Mouse (Mus musculus): ENCODE results near the gene Prkca. TPM values are rescaled to one million over a fixed set of nuclear protein-coding genes. Genes with fewer than 3 reads are reported as not detected.

Prkca gene
- polyA plus RNA-seq, 1 experiment = 16.8 TPM

GRCm38 (mm10) chr11:108158046-108158445, 185.7 kb downstream of the Prkca start:
- H3K27me3 ChIP-seq (ENCODE audit: control insufficient read depth, insufficient read depth, low read length) = no peaks in the 10 kb centered on the region
- H3K4me3 ChIP-seq (replicated peaks; ENCODE audit: insufficient read depth, low read depth, low read length) = no peak overlapping the region
- TF ChIP-seq CTCF (IDR thresholded peaks at IDR 0.05; ENCODE audit: borderline replicate concordance, insufficient read depth, low read depth, low read length) = no peak
- no peak for TF ChIP-seq POLR2A (IDR thresholded peaks at IDR 0.05; ENCODE audit: borderline replicate concordance, insufficient read depth, low read length)
- 96% methylated on average over 3 of the region's 3 CpGs for WGBS
- no peak for DNase-seq
- H3K4me1 ChIP-seq (ENCODE audit: control insufficient read depth, insufficient read depth, low read length) = no peaks in the 10 kb centered on the region
- H3K27ac ChIP-seq (ENCODE audit: insufficient read depth, low read length) = no peak overlapping the region

GRCm38 (mm10) chr11:108157074-108157473, 186.7 kb downstream of the Prkca start:
- WGBS = 94% methylated on average over 5 of the region's 5 CpGs
- DNase-seq = no peak
- Histone ChIP-seq H3K27ac (ENCODE audit: insufficient read depth, low read length) (no peak overlapping the region), H3K4me3 (replicated peaks; ENCODE audit: insufficient read depth, low read depth, low read length) (no peak overlapping the region), H3K27me3 (ENCODE audit: control insufficient read depth, insufficient read depth, low read length) (no peaks in the 10 kb centered on the region), H3K4me1 (ENCODE audit: control insufficient read depth, insufficient read depth, low read length) (no peaks in the 10 kb centered on the region)
- TF ChIP-seq CTCF (IDR thresholded peaks at IDR 0.05; ENCODE audit: borderline replicate concordance, insufficient read depth, low read depth, low read length) (no peak), POLR2A (IDR thresholded peaks at IDR 0.05; ENCODE audit: borderline replicate concordance, insufficient read depth, low read length) (no peak)

DNA sequence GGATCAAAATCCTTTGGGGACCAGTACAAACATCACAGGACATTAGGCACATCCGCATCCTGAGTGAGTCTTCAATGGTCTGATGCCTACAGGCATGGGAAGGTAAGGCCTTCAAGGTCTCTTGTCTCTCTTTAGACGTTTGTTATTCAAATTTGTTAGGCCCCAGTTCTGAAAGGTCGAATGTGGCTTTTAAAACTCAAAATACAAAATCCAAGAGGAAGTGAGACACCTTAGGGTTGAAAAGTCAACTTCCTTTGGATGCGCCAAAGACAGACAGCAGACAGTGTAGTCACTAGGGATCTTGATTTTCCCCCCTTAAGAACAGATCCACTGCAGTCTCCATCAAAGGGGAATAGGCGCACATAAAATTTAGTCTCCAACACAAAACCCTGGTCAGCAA, 187.6 kb downstream of the Prkca start:
- 86% methylated on average over 5 of the region's 5 CpGs for WGBS
- DNase-seq = no peak
- Histone ChIP-seq H3K27ac (ENCODE audit: insufficient read depth, low read length) (no peak overlapping the region), H3K4me3 (replicated peaks; ENCODE audit: insufficient read depth, low read depth, low read length) (no peak overlapping the region), H3K4me1 (ENCODE audit: control insufficient read depth, insufficient read depth, low read length) (0 out of 2 replicates have a peak, but pooled peaks cover 2% of the 10 kb centered on the region), H3K27me3 (ENCODE audit: control insufficient read depth, insufficient read depth, low read length) (no peaks in the 10 kb centered on the region)
- TF ChIP-seq POLR2A (IDR thresholded peaks at IDR 0.05; ENCODE audit: borderline replicate concordance, insufficient read depth, low read length) = no peak
- no peak for TF ChIP-seq CTCF (IDR thresholded peaks at IDR 0.05; ENCODE audit: borderline replicate concordance, insufficient read depth, low read depth, low read length)

DNA sequence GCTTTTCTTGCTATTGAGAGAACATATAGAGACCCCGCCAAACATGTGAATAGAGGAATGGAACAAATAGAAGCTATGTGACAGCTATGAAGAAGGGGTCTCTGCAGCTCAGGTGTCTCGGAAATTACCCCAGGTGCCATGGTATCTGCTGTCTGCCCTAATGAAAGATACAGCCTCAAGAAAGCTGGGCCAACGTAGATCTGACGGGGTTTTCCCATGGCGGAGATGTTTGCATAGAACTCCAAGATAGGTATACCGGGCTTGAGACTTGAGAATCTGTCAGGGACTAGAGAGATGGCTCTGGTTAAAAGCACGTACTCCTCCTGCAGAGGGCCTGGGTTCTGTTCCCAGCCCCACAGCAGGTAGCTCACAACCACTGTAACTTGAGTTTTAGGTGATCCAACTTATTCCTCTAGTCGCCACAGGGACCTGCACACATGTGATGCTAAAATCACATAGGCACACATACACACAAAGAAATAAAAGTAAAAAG, 188.6 kb downstream of the Prkca start:
- 97% methylated on average over 8 of the region's 8 CpGs for WGBS
- TF ChIP-seq POLR2A (IDR thresholded peaks at IDR 0.05; ENCODE audit: borderline replicate concordance, insufficient read depth, low read length) (no peak), CTCF (IDR thresholded peaks at IDR 0.05; ENCODE audit: borderline replicate concordance, insufficient read depth, low read depth, low read length) (no peak)
- no peak overlapping the region for H3K27ac ChIP-seq (ENCODE audit: insufficient read depth, low read length)
- H3K27me3 ChIP-seq (ENCODE audit: control insufficient read depth, insufficient read depth, low read length) = no peaks in the 10 kb centered on the region
- no peak overlapping the region for H3K4me3 ChIP-seq (replicated peaks; ENCODE audit: insufficient read depth, low read depth, low read length)
- DNase-seq = no peak
- H3K4me1 ChIP-seq (ENCODE audit: control insufficient read depth, insufficient read depth, low read length) = 0 out of 2 replicates have a peak, but pooled peaks cover 2% of the 10 kb centered on the region

GRCm38 (mm10) chr11:108153997-108154841, 189.5 kb downstream of the Prkca start:
- TF ChIP-seq POLR2A (IDR thresholded peaks at IDR 0.05; ENCODE audit: borderline replicate concordance, insufficient read depth, low read length) = no peak
- no peak for TF ChIP-seq CTCF (IDR thresholded peaks at IDR 0.05; ENCODE audit: borderline replicate concordance, insufficient read depth, low read depth, low read length)
- 74% methylated on average over 9 of the region's 9 CpGs for WGBS
- no peaks in the 10 kb centered on the region for H3K27me3 ChIP-seq (ENCODE audit: control insufficient read depth, insufficient read depth, low read length)
- DNase-seq = no peak
- H3K4me1 ChIP-seq (ENCODE audit: control insufficient read depth, insufficient read depth, low read length) = 0 out of 2 replicates have a peak, but pooled peaks cover 2% of the 10 kb centered on the region
- no peak overlapping the region for H3K4me3 ChIP-seq (replicated peaks; ENCODE audit: insufficient read depth, low read depth, low read length)
- H3K27ac ChIP-seq (ENCODE audit: insufficient read depth, low read length) = no peak overlapping the region

- TF ChIP-seq POLR2A (IDR thresholded peaks at IDR 0.05; ENCODE audit: borderline replicate concordance, insufficient read depth, low read length) = no peak
- no peak for TF ChIP-seq CTCF (IDR thresholded peaks at IDR 0.05; ENCODE audit: borderline replicate concordance, insufficient read depth, low read depth, low read length)
- H3K27ac ChIP-seq (ENCODE audit: insufficient read depth, low read length) = no peak overlapping the region
- WGBS = 83% methylated on average over 4 of the region's 4 CpGs
These were observed 191.1 kb downstream of the Prkca start for GRCm38 (mm10) chr11:108152591-108152990.

DNA sequence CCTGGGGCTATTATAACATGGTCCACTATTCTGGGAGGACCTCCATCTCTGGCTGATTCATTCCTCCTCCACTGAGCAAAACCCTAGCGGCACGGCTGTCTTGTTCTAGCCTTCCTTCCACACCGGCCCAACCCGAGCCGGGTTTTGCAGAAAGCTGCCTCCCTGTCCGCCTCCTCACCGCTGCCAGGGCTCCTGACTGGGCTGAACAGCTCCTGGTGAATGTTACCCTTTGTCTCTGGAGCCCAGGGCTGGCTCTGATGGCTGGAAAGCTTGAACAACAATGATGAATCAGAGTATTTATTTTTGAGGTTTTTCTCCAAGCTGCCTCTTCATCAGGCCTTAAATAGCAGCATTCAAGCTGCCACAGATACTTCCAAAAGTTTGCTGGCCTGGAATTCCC, 193.3 kb downstream of the Prkca start:
- no peak for TF ChIP-seq CTCF (IDR thresholded peaks at IDR 0.05; ENCODE audit: borderline replicate concordance, insufficient read depth, low read depth, low read length)
- no peak for TF ChIP-seq POLR2A (IDR thresholded peaks at IDR 0.05; ENCODE audit: borderline replicate concordance, insufficient read depth, low read length)
- Histone ChIP-seq H3K4me3 (replicated peaks; ENCODE audit: insufficient read depth, low read depth, low read length) (no peak overlapping the region), H3K27ac (ENCODE audit: insufficient read depth, low read length) (no peak overlapping the region), H3K4me1 (ENCODE audit: control insufficient read depth, insufficient read depth, low read length) (0 out of 2 replicates have a peak, but pooled peaks cover 2% of the 10 kb centered on the region), H3K27me3 (ENCODE audit: control insufficient read depth, insufficient read depth, low read length) (no peaks in the 10 kb centered on the region)
- DNase-seq = peak; percentile 32 to 57
- 34% methylated on average over 7 of the region's 7 CpGs for WGBS

More at GRCm38 (mm10) chr11:108152591-108152990, 191.1 kb downstream of the Prkca start:
- H3K4me3 ChIP-seq (replicated peaks; ENCODE audit: insufficient read depth, low read depth, low read length) = no peak overlapping the region
- DNase-seq = no peak
- H3K4me1 ChIP-seq (ENCODE audit: control insufficient read depth, insufficient read depth, low read length) = 0 out of 2 replicates have a peak, but pooled peaks cover 2% of the 10 kb centered on the region
- H3K27me3 ChIP-seq (ENCODE audit: control insufficient read depth, insufficient read depth, low read length) = no peaks in the 10 kb centered on the region

DNA sequence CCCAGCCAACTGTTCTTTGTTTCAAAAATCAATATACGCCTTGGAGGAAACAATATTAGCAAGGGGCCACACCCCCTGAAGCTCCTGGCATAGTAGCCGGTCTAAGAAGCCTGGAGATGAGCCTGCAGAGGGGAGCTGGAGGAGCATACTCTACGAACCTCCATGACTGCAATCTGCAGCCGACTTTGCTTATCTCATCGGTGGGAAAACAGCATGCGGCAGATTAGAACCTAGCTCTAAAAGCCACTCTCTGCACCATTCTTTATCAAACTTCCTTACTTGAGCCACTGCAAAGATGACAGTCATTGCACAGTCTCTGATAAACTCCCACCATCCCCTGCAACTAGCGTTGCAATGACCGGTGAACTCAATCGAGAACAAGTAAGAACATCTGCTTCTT, 194.5 kb downstream of the Prkca start:
- no peaks in the 10 kb centered on the region for H3K27me3 ChIP-seq (ENCODE audit: control insufficient read depth, insufficient read depth, low read length)
- 0 out of 2 replicates have a peak, but pooled peaks cover 2% of the 10 kb centered on the region for H3K4me1 ChIP-seq (ENCODE audit: control insufficient read depth, insufficient read depth, low read length)
- H3K4me3 ChIP-seq (replicated peaks; ENCODE audit: insufficient read depth, low read depth, low read length) = no peak overlapping the region
- 70% methylated on average over 9 of the region's 9 CpGs for WGBS
- no peak overlapping the region for H3K27ac ChIP-seq (ENCODE audit: insufficient read depth, low read length)
- DNase-seq = no peak
- no peak for TF ChIP-seq CTCF (IDR thresholded peaks at IDR 0.05; ENCODE audit: borderline replicate concordance, insufficient read depth, low read depth, low read length)

Data from cerebellum, adult 2 months (tissue).